Mouse (Mus musculus) liver, postnatal 0 days (tissue): ENCODE results near the gene Ndrg3. TPM values are rescaled to one million over a fixed set of nuclear protein-coding genes. Genes with fewer than 3 reads are reported as not detected.

Experiments used
- ATAC-seq: fragments of 200-750 bp; cut with Nextera tagmentation; 2 replicates; pipeline ENCODE4 v1.8.0; 2017; ENCODE audit warnings: mild to moderate bottlenecking, moderate library complexity
- DNase-seq: peaks from one replicate; pipeline ENCODE4 v3.0.0-alpha.2; 2016
- H3K27ac ChIP-seq: fragments of 300-500 bp; sonication (generic); 2 replicates; pipeline ENCODE4 v1.5.1; 2014; ENCODE audit warnings: antibody characterized with exemption, moderate library complexity, mild to moderate bottlenecking, low read depth
- H3K27me3 ChIP-seq: fragments of 300-500 bp; sonication (generic); 2 replicates; pipeline ENCODE4 v1.6.1; 2014; ENCODE audit warnings: low read length, control low read depth, mixed read lengths; ENCODE audit not compliant: insufficient read depth
- H3K36me3 ChIP-seq: fragments of 300-500 bp; sonication (generic); replicated peaks from 2 replicates; pipeline ENCODE4 v1.6.1; 2014; ENCODE audit warnings: mild to moderate bottlenecking, control low read depth, low read length, moderate library complexity, mixed read lengths; ENCODE audit not compliant: insufficient read depth
- H3K4me1 ChIP-seq: fragments of 300-500 bp; sonication (generic); 2 replicates; pipeline ENCODE4 v1.6.1; 2014; ENCODE audit warnings: antibody characterized with exemption, mild to moderate bottlenecking, control low read depth; ENCODE audit not compliant: insufficient read depth
- H3K4me2 ChIP-seq: fragments of 300-500 bp; sonication (generic); 2 replicates; pipeline ENCODE4 v1.6.1; 2014; ENCODE audit warnings: low read depth, mild to moderate bottlenecking, low read length, moderate library complexity, mixed read lengths
- H3K4me3 ChIP-seq: fragments of 300-500 bp; sonication (generic); 2 replicates; pipeline ENCODE4 v1.5.1; 2014; ENCODE audit warnings: low read depth, low read length
- H3K9ac ChIP-seq: fragments of 300-500 bp; sonication (generic); replicated peaks from 2 replicates; pipeline ENCODE4 v1.6.1; 2014; ENCODE audit warnings: mild to moderate bottlenecking, moderate library complexity
- H3K9me3 ChIP-seq: fragments of 300-500 bp; sonication (generic); 2 replicates; pipeline ENCODE4 v1.6.1; 2016; ENCODE audit warnings: mild to moderate bottlenecking, control low read depth, low read length, mixed read lengths
- EP300 ChIP-seq: IDR thresholded peaks from 2 replicates; pipeline ENCODE4 v1.6.1; 2016; ENCODE audit warnings: antibody characterized with exemption, low read depth, mild to moderate bottlenecking
- WGBS: fragments of 180-500 bp; shearing (Covaris S2); extraction: QIAGEN DNeasy Blood & Tissue Kit; methylation state at CpG from one replicate; pipeline ENCODE4 v1.1.7; 2014; ENCODE audit not compliant: insufficient replicate concordance; 5-methylcytosine and 5-hydroxymethylcytosine counted together
- polyA plus RNA-seq: library from polyadenylated mRNA; unstranded; fragments of >200 nt; fragmentation: Nextera tagmentation; extraction: Ambion mirVana; gene quantifications from 2 replicates; pipeline ENCODE4 v1.2.1, GENCODE M21; 2015

The Ndrg3 gene
- polyA plus RNA-seq, 1 experiment from 2014 or later: 11.3 TPM

- peak; percentile 47 for DNase-seq
- H3K27me3 ChIP-seq: no peaks in the 10 kb centered on the region
- H3K4me2 ChIP-seq: no peak overlapping the region
- H3K36me3 ChIP-seq: peaks cover 29% of the 10 kb centered on the region
- H3K9me3 ChIP-seq: no peaks in the 10 kb centered on the region
- H3K27ac ChIP-seq: no peak overlapping the region
- H3K4me1 ChIP-seq: peaks cover 24% of the 10 kb centered on the region
- H3K4me3 ChIP-seq: no peak overlapping the region
- TF ChIP-seq EP300: no peak
- no peak overlapping the region for H3K9ac ChIP-seq
- 29% methylated on average over 9 of the region's 9 CpGs for WGBS
- ATAC-seq: 0 out of 2 replicates have a peak, but pooled peaks have one; percentile 16
These were observed 114.1 kb downstream of the Ndrg3 start for GRCm38 (mm10) chr2:156877726-156878125.

Other genes starting within 250 kb of the Ndrg3 start
- 50.4 and 51.2 TPM in 2 replicates for gene Myl9, start 216.6 kb downstream of the Ndrg3 start, polyA plus RNA-seq
- gene Tgif2, start 152.0 kb downstream of the Ndrg3 start, polyA plus RNA-seq: 4.9 and 5.1 TPM in 2 replicates
- 1.2 and 1.8 TPM in 2 replicates for gene 4930518I15Rik, start 134.1 kb downstream of the Ndrg3 start, polyA plus RNA-seq
- 190 and 216 TPM in 2 replicates for gene Rab5if, start 128.9 kb downstream of the Ndrg3 start, polyA plus RNA-seq
- gene Sla2, start 104.9 kb downstream of the Ndrg3 start, polyA plus RNA-seq: 1.8 and 2.4 TPM in 2 replicates
- gene Dsn1, start 15.1 kb upstream of the Ndrg3 start, polyA plus RNA-seq: 12.4 and 14.0 TPM in 2 replicates
- 0.65 and 1.0 TPM in 2 replicates for gene Soga1, start 87.2 kb upstream of the Ndrg3 start, polyA plus RNA-seq
- gene Tldc2, start 95.0 kb upstream of the Ndrg3 start, polyA plus RNA-seq: not detected in 2 replicates
- gene Samhd1, start 143.2 kb upstream of the Ndrg3 start, polyA plus RNA-seq: 16.5 and 17.3 TPM in 2 replicates
- gene Rbl1, start 212.5 kb upstream of the Ndrg3 start, polyA plus RNA-seq: 9.1 and 10.0 TPM in 2 replicates